Mouse (Mus musculus) neural tube, embryonic 14.5 days (tissue): ENCODE results near the gene Cacng4. TPM values are rescaled to one million over a fixed set of nuclear protein-coding genes. Genes with fewer than 3 reads are reported as not detected.

Experiments
- ATAC-seq: fragments of 200-750 bp; cut with Nextera tagmentation; 2 replicates; pipeline ENCODE4 v1.8.0; 2017; ENCODE audit warnings: low read depth, mild to moderate bottlenecking, moderate TSS enrichment, moderate library complexity
- H3K27ac ChIP-seq: fragments of 300-500 bp; sonication (generic); 2 replicates; pipeline ENCODE4 v1.5.1; 2014; ENCODE audit warnings: low read depth, mild to moderate bottlenecking, control low read depth, low read length, moderate library complexity, mixed read lengths
- H3K27me3 ChIP-seq: fragments of 300-500 bp; sonication (generic); 2 replicates; pipeline ENCODE4 v1.6.1; 2014; ENCODE audit warnings: low read length; ENCODE audit not compliant: control insufficient read depth, insufficient read depth
- H3K36me3 ChIP-seq: fragments of 300-500 bp; sonication (generic); 2 replicates; pipeline ENCODE4 v1.6.1; 2014; ENCODE audit warnings: low read length, mixed read lengths; ENCODE audit not compliant: control insufficient read depth, insufficient read depth
- H3K4me1 ChIP-seq: fragments of 300-500 bp; sonication (generic); 2 replicates; pipeline ENCODE4 v1.6.1; 2014; ENCODE audit warnings: low read length; ENCODE audit not compliant: control insufficient read depth, insufficient read depth
- H3K4me2 ChIP-seq: fragments of 300-500 bp; sonication (generic); 2 replicates; pipeline ENCODE4 v1.6.1; 2014; ENCODE audit warnings: mild to moderate bottlenecking, low read depth, low read length, control low read depth
- H3K4me3 ChIP-seq: fragments of 300-500 bp; sonication (generic); 2 replicates; pipeline ENCODE4 v1.5.1; 2014; ENCODE audit warnings: low read depth, low read length, control low read depth, mixed read lengths
- H3K9ac ChIP-seq: fragments of 300-500 bp; sonication (generic); replicated peaks from 2 replicates; pipeline ENCODE4 v1.6.1; 2014; ENCODE audit warnings: low read depth, mild to moderate bottlenecking, control low read depth, low read length, mixed read lengths
- H3K9me3 ChIP-seq: fragments of 300-500 bp; sonication (generic); 2 replicates; pipeline ENCODE4 v1.6.1; 2016; ENCODE audit warnings: low read length; ENCODE audit not compliant: control insufficient read depth
- WGBS: fragments of 180-500 bp; shearing (Covaris S2); extraction: QIAGEN DNeasy Blood & Tissue Kit; methylation state at CpG from one replicate; pipeline ENCODE4 v1.1.7; 2014; 5-methylcytosine and 5-hydroxymethylcytosine counted together
- polyA plus RNA-seq: library from polyadenylated mRNA; unstranded; fragments of >200 nt; fragmentation: Nextera tagmentation; extraction: Ambion mirVana; gene quantifications from 2 replicates; pipeline ENCODE4 v1.2.1, GENCODE M21; 2014

Cacng4 gene
- polyA plus RNA-seq, 1 experiment from 2014 or later: 67.5 TPM

DNA sequence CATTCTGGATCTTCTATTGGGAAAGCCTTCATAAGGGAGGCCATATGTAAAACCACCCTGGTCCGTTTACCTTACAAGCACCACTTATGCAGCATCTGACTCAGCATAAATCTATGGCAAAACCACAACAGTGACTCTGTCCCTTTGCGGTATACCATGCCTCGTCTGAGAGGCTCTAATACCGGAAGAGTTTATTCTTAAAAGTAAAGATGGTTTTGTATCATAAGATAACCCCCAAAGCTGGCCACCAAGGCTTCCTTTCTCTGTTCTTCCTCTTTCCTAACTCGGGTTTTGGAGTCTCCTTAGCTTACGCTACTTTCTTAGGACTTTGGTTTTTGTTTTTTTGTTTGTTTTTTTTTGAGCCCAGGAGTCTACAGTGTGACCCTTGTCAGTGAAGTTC is 101.0 kb downstream of the Cacng4 start:
- H3K36me3 ChIP-seq: no peaks in the 10 kb centered on the region
- ATAC-seq: no peak

DNA sequence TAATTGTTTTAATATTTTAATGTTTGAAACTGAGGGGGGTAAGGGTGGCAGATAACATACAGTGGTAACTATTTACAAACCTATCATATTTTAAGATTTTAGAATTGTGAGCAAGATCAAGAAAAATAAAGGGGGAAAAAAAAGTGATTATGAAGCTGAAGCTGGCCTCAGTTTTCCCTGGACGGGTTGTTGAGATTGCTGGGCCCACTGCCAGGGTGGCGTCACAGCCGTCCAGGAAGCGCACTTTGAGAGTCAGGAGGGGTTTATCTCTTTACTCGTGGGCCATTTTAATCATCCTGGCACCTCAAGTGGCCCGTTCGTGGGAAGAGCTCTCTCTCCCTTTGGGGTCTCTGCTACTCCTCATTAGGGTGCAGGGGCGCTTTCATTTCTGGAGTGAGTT is 102.8 kb downstream of the Cacng4 start:
- WGBS: 57% methylated on average over 8 of the region's 8 CpGs
- Histone ChIP-seq H3K9me3 (no peaks in the 10 kb centered on the region), H3K4me3 (no peak overlapping the region), H3K27ac (no peak overlapping the region), H3K27me3 (no peaks in the 10 kb centered on the region), H3K4me1 (no peaks in the 10 kb centered on the region), H3K4me2 (no peak overlapping the region), H3K9ac (no peak overlapping the region), H3K36me3 (0 out of 2 replicates have a peak, but pooled peaks cover 1% of the 10 kb centered on the region)
- ATAC-seq: no peak

More for the DNA sequence above, 101.0 kb downstream of the Cacng4 start:
- H3K27me3 ChIP-seq: no peaks in the 10 kb centered on the region
- H3K9ac ChIP-seq: no peak overlapping the region
- H3K4me1 ChIP-seq: no peaks in the 10 kb centered on the region
- 89% methylated on average over 6 of the region's 6 CpGs for WGBS
- no peak overlapping the region for H3K4me3 ChIP-seq
- H3K27ac ChIP-seq: no peak overlapping the region
- H3K9me3 ChIP-seq: no peaks in the 10 kb centered on the region
- no peak overlapping the region for H3K4me2 ChIP-seq

DNA sequence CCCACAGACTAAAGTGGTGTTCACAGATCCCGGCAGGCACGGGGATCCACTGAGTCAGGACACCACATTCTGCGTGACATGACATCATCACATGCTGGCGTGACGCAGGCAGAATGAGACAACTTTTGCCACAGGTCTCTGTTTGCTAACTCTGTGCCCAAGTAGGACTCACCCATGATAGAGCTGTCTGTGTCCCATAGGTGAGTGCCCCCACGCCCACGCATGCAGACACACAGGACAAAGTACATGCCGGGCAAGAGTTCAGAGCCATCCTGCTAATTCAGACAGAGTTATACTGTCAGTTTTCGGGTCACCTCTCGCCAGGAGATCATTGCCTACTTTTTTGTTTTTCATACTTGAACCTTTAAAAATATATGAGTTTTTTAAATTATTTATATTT is 105.9 kb downstream of the Cacng4 start:
- H3K27ac ChIP-seq: no peak overlapping the region
- H3K9ac ChIP-seq: no peak overlapping the region
- ATAC-seq: no peak
- no peak overlapping the region for H3K4me2 ChIP-seq
- H3K36me3 ChIP-seq: 0 out of 2 replicates have a peak, but pooled peaks cover 4% of the 10 kb centered on the region
- no peaks in the 10 kb centered on the region for H3K27me3 ChIP-seq
- H3K4me3 ChIP-seq: no peak overlapping the region
- H3K9me3 ChIP-seq: no peaks in the 10 kb centered on the region
- WGBS: 99% methylated on average over 10 of the region's 10 CpGs
- H3K4me1 ChIP-seq: peaks cover 9% of the 10 kb centered on the region

DNA sequence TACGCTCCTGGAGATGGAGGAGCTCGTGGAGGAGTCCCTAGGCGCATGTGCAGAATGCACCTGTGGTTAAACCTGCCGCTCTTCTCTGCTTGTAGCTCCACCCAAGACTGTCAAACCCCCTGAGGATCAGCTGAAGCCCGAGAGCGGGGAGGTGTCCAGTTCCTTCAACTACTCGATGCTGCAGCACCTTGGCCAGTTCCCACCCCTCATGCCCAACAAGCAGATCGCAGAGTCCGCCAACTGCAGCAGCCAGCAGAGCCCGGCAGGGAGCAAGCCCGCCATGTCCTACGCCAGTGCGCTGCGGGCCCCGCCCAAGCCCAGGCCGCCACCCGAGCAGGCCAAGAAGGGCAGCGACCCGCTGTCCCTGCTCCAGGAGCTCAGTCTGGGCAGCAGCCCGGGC is 108.1 kb downstream of the Cacng4 start:
- Histone ChIP-seq H3K9me3 (no peaks in the 10 kb centered on the region), H3K4me3 (no peak overlapping the region), H3K9ac (no peak overlapping the region), H3K36me3 (0 out of 2 replicates have a peak, but pooled peaks cover 4% of the 10 kb centered on the region), H3K27ac (no peak overlapping the region), H3K4me2 (no peak overlapping the region), H3K27me3 (no peaks in the 10 kb centered on the region), H3K4me1 (peaks cover 18% of the 10 kb centered on the region)
- 90% methylated on average over 20 of the region's 20 CpGs for WGBS
- no peak for ATAC-seq

DNA sequence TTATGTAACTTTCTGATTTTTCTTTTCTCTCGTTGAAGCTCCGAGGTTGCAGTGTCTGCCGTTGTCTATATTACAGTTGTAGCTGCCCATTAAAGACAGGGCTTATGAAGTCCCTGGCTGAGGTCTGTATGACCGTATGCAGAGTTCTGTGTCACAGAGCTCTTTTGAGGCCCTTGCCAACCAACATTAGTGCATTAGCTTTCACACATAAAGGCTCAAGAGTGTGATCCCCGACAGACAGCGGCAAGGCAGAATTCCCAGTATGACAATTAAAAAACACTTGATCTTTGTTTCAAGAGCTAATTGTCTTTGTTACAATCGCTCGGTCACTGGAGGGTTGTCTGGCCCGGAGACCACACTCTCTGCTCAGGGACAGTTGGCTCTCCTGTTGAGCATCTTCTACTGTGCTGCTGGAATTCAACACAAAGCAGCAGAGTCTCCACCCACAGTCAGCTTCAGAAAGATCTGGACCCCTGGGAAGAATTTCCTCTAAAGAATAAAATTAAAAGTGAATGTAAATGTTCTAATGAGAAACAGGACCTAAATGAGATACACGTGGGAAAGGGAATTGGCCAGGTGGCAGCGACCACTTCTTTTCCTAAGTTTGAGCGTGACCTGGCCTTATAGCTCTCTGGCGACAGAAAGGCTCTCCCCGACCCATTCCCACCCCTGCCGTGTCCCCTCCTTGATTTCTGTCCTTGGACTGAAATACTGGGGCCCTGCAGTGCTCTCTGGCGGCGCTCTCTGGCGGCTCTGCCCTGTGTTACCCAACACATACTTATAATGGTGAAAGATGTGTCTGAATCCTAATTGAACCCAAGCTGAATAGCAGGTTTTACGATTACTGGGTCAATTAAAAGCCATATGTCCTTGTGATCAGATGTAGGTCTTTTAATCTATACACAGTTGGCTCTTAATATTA is 110.6 kb downstream of the Cacng4 start:
- 34% methylated on average over 19 of the region's 19 CpGs for WGBS
- no peaks in the 10 kb centered on the region for H3K9me3 ChIP-seq
- H3K4me1 ChIP-seq: peaks cover 18% of the 10 kb centered on the region
- H3K27ac ChIP-seq: no peak overlapping the region; the same call in 1 of the 2 replicates
- H3K4me2 ChIP-seq: no peak overlapping the region
- H3K27me3 ChIP-seq: no peaks in the 10 kb centered on the region
- H3K36me3 ChIP-seq: 0 out of 2 replicates have a peak, but pooled peaks cover 4% of the 10 kb centered on the region
- no peak overlapping the region for H3K4me3 ChIP-seq
- H3K9ac ChIP-seq: no peak overlapping the region
- ATAC-seq: peak; percentile 75

DNA sequence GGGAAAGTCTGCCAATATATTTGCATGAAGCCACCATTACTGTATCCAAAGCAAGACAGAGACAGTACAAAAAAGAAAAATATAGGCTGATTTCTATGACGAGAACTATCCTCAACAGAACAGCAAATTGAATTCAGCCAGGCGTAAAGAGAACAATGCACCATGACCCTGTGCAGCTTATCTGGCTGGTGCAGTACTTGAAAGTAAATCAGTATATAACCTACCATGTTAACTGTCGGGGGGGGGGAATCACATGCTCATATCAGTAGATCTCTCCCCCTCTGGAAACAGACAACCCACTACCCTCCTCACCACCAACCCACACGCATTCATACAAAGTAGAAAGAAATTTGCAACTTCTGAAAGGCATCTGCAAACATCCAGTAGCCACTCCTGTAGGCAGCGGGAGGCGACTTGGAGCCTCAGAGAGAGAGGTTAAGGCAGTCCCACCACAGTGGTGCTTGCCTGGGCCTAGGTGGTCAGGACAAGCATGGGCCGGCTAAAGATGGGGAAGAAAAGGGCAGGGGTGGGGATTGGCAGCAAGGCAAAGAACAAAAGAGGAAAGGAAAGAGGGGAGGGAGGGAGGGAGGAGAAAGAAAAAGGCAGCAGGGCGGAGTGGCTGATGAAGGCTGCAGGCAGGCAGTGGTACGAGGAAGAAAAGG is 111.5 kb downstream of the Cacng4 start:
- Histone ChIP-seq H3K4me3 (no peak overlapping the region), H3K9ac (no peak overlapping the region), H3K27me3 (no peaks in the 10 kb centered on the region), H3K9me3 (no peaks in the 10 kb centered on the region), H3K4me2 (no peak overlapping the region), H3K4me1 (peaks cover 18% of the 10 kb centered on the region), H3K36me3 (0 out of 2 replicates have a peak, but pooled peaks cover 4% of the 10 kb centered on the region), H3K27ac (peak overlapping the region; percentile 23; the same call in 1 of the 2 replicates)
- 42% methylated on average over 9 of the region's 9 CpGs for WGBS
- no peak for ATAC-seq

Other genes with a start within 250 kb of the Cacng4 start
- 21.4 and 23.9 TPM in 2 replicates for gene Helz, start 246.6 kb downstream of the Cacng4 start, polyA plus RNA-seq
- 1.1 TPM in 1 of 2 replicates, not detected in the other for gene Cacng1, start 78.0 kb downstream of the Cacng4 start, polyA plus RNA-seq
- 8.9 and 9.5 TPM in 2 replicates for gene Cacng5, start 120.5 kb upstream of the Cacng4 start, polyA plus RNA-seq